Mouse (Mus musculus) embryonic facial prominence, embryonic 14.5 days (tissue): ENCODE data around the gene Ssb. TPM values are rescaled to one million over a fixed set of nuclear protein-coding genes. Genes with fewer than 3 reads are reported as not detected.

ENCODE experiments used
- ATAC-seq: fragments of 200-750 bp; cut with Nextera tagmentation; 2 replicates; pipeline ENCODE4 v1.8.0; 2017; ENCODE audit warnings: low read depth, moderate number of reproducible peaks, moderate TSS enrichment
- DNase-seq: peaks from one replicate; pipeline ENCODE4 v3.0.0-alpha.2; 2015; ENCODE audit warnings: low spot score
- H3K27ac ChIP-seq: fragments of 300-500 bp; sonication (generic); replicated peaks from 2 replicates; pipeline ENCODE4 v1.5.1; 2014; ENCODE audit warnings: low read depth, mild to moderate bottlenecking, low read length, moderate library complexity
- H3K27me3 ChIP-seq: fragments of 300-500 bp; sonication (generic); replicated peaks from 2 replicates; pipeline ENCODE4 v1.6.1; 2014; ENCODE audit warnings: low read length; ENCODE audit not compliant: control insufficient read depth, insufficient read depth
- H3K36me3 ChIP-seq: fragments of 300-500 bp; sonication (generic); 2 replicates; pipeline ENCODE4 v1.6.1; 2014; ENCODE audit warnings: low read length, mixed read lengths; ENCODE audit not compliant: control insufficient read depth, insufficient read depth
- H3K4me1 ChIP-seq: fragments of 300-500 bp; sonication (generic); 2 replicates; pipeline ENCODE4 v1.6.1; 2014; ENCODE audit warnings: antibody characterized with exemption, low read length; ENCODE audit not compliant: control insufficient read depth, insufficient read depth
- H3K4me2 ChIP-seq: fragments of 300-500 bp; sonication (generic); 2 replicates; pipeline ENCODE4 v1.6.1; 2014; ENCODE audit warnings: low read depth, mild to moderate bottlenecking, low read length, moderate library complexity, mixed read lengths
- H3K4me3 ChIP-seq: fragments of 300-500 bp; sonication (generic); 2 replicates; pipeline ENCODE4 v1.5.1; 2014; ENCODE audit warnings: low read depth, mild to moderate bottlenecking, low read length
- H3K9ac ChIP-seq: fragments of 300-500 bp; sonication (generic); 2 replicates; pipeline ENCODE4 v1.6.1; 2014; ENCODE audit warnings: low read depth, mild to moderate bottlenecking, low read length, moderate library complexity, mixed read lengths
- H3K9me3 ChIP-seq: fragments of 300-500 bp; sonication (generic); 2 replicates; pipeline ENCODE4 v1.6.1; 2016; ENCODE audit warnings: low read length; ENCODE audit not compliant: control insufficient read depth
- WGBS: fragments of 180-500 bp; shearing (Covaris S2); extraction: QIAGEN DNeasy Blood & Tissue Kit; methylation state at CpG from one replicate; pipeline ENCODE4 v1.1.7; 2014; 5-methylcytosine and 5-hydroxymethylcytosine counted together
- polyA plus RNA-seq: library from polyadenylated mRNA; unstranded; fragments of >200 nt; fragmentation: Nextera tagmentation; extraction: Ambion mirVana; gene quantifications from 2 replicates; pipeline ENCODE4 v1.2.1, GENCODE M21; 2014

The Ssb gene
- 293 and 303 TPM in 2 replicates for polyA plus RNA-seq

DNA sequence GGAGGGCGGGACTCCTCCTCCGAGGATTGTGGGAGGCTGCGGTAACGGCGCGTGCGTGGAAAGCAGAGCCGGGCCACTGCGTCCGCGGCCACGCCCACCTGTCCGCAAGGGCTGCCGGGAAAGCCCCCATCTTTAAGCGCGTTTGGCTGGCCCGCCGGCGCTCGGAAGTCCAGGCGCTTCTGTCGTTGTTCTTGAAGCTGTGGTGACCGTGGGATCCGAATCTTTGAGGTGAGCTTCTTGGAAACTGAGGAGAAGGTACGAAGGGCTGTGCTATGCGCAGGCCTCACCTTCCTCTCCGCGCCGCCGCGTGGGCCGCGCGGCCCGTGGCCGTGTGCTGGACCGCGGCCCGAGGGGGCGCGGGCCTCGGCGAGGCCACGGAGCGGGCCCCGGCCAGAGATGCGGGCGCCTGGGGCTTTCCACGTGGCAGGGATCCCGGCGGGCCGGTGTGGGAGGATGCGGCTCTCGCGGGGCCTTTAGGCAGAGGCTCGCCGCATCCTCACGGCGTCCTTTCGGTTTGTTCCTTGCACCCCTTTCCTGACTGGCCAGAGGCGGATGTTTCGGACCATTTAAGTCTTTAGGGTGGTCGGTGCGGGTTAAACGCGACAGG is at the start of gene Ssb:
Gene Ssb (plus strand): TSS at position 78 of the 607 bp plus-strand sequence.
- peak within 1 kb of the TSS; percentile 99 for H3K9ac ChIP-seq
- H3K27me3 ChIP-seq = no peaks in the 10 kb centered on the region
- peak; percentile 97 for DNase-seq
- peak within 1 kb of the TSS; percentile 94 for H3K27ac ChIP-seq
- ATAC-seq = peak; percentile 97
- H3K36me3 ChIP-seq = peaks cover 23% of the 10 kb centered on the region
- H3K4me1 ChIP-seq = peaks cover 7% of the 10 kb centered on the region; the same call in 1 of the 2 replicates
- peak within 1 kb of the TSS; percentile 67 for H3K4me2 ChIP-seq
- under 1% methylated on average over 34 of the region's 66 CpGs for WGBS
- H3K4me3 ChIP-seq = peak within 1 kb of the TSS; percentile 100
- H3K9me3 ChIP-seq = no peaks in the 10 kb centered on the region

DNA sequence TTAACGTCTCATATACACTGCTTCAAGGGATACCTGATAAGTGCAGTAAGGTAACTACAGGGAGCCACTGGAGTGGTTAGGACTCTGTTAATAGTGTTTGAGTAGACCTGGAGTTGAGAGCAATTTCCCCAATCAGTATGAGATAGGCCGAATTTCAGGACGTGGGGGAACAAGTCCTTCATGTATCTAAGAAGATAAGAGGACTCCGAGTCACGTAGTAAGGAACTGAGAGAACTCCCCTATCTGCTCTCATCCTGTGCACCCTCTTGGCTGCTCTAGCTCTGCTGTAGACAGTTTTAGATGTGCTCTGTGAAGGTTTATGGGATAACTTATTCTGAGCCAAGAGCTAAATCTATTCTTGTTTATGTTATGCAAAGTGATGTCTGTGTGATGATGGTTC is 44.8 kb upstream of the Ssb start:
- ATAC-seq (no peak), DNase-seq (no peak)
- Histone ChIP-seq H3K4me2 (no peak overlapping the region), H3K36me3 (no peaks in the 10 kb centered on the region), H3K27me3 (no peaks in the 10 kb centered on the region), H3K9me3 (no peaks in the 10 kb centered on the region), H3K27ac (no peak overlapping the region), H3K4me3 (no peak overlapping the region), H3K4me1 (peaks cover 2% of the 10 kb centered on the region; the same call in 1 of the 2 replicates), H3K9ac (no peak overlapping the region)
- WGBS = 81% methylated on average over 5 of the region's 5 CpGs

DNA sequence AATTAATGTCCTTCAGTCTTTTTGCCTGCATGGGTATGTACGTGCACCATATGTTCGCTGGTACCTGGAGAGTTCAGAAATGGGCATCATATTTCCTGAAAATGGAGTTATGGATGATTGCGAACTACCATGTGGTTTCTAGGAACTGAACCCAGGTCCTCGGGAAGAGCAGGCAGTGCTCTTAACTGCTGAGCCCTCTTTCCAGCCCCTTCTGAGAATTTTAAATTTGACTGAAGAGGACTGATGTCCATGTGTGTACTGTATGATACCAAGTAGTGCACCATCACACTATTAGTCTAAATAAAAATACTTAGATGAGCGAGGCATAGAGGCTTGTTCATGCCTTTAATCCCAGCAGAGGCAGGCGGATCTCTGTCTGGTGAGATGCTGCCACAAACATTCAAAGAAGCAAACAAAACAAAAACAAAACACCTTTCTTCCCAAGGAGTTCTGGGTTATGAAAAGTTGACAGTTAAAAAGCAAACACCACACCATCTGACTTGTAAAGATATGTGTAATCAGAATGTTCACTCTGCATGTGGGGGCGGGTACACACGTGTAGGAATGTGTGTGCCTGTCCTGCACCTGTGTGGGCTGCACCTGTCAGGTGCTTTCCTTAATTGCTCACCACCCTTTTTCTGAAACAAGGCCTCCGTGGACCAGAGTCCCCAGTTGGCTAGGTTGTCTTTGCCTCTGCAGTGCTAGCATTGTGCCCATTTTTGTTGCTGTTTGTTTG is 42.8 kb upstream of the Ssb start:
- Histone ChIP-seq H3K9me3 (no peaks in the 10 kb centered on the region), H3K27ac (no peak overlapping the region), H3K4me1 (peaks cover 4% of the 10 kb centered on the region; the same call in 1 of the 2 replicates), H3K36me3 (no peaks in the 10 kb centered on the region), H3K4me3 (no peak overlapping the region), H3K4me2 (no peak overlapping the region), H3K27me3 (no peaks in the 10 kb centered on the region), H3K9ac (no peak overlapping the region)
- DNase-seq (no peak), ATAC-seq (no peak)
- 75% methylated on average over 9 of the region's 9 CpGs for WGBS

DNA sequence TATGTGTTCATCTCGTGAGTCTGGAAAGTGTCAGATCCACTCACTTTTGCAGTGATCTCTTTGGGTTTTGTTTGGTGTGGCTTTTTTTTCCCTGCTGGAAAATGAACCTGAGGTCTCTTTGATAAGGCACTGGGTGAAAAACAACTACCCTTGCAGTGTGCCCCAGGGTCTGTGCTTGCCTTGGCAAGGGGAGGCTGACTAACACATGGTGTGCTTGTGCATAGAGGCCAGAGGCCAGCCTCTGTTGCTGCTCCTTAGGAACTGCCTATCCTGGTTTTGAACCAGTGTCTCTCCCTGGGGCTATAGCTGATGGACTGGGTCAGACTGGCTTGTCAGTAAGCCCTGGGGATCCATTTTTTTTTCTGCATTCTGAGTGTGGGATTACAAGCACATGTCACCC is 41.2 kb upstream of the Ssb start:
- H3K36me3 ChIP-seq = no peaks in the 10 kb centered on the region
- no peak overlapping the region for H3K9ac ChIP-seq
- no peak overlapping the region for H3K4me2 ChIP-seq
- H3K4me1 ChIP-seq = peaks cover 9% of the 10 kb centered on the region
- no peaks in the 10 kb centered on the region for H3K27me3 ChIP-seq
- DNase-seq (no peak), ATAC-seq (no peak)
- WGBS = 68% methylated on average over 1 of the region's 1 CpGs
- H3K9me3 ChIP-seq = no peaks in the 10 kb centered on the region
- no peak overlapping the region for H3K4me3 ChIP-seq
- H3K27ac ChIP-seq = no peak overlapping the region

DNA sequence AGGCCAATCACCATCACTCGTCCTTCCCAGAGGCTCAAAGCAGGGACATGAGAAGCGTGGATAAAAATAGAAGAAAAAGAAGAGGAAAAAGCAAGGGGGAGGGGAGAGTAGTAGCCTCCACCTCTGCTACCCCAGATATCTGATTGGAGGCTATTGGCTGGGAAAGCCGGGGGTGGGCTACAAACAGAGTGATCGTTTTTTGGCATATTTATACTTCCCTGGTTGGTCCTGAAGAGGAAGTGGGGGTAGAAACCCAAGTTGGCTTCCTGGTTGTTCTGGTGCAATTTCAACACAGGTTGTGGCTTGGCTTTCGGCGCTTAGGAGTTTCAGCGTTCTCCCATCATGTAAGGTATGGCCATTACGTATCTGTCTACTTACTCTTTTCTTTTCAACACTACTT is 39.7 kb upstream of the Ssb start, which contains the start of gene Klhl23:
Gene Klhl23 (plus strand): TSS at position 234 of the 400 bp plus-strand sequence.
- Histone ChIP-seq H3K4me3 (peak within 1 kb of the TSS; percentile 89), H3K27me3 (no peaks in the 10 kb centered on the region), H3K9ac (peak within 1 kb of the TSS; percentile 95), H3K27ac (peak within 1 kb of the TSS; percentile 96), H3K36me3 (peaks cover 10% of the 10 kb centered on the region; the same call in 1 of the 2 replicates), H3K9me3 (no peaks in the 10 kb centered on the region), H3K4me2 (peak within 1 kb of the TSS; percentile 72), H3K4me1 (peaks cover 9% of the 10 kb centered on the region)
- DNase-seq (peak; percentile 64), ATAC-seq (no peak)
- 10% methylated on average over 8 of the region's 8 CpGs for WGBS

DNA sequence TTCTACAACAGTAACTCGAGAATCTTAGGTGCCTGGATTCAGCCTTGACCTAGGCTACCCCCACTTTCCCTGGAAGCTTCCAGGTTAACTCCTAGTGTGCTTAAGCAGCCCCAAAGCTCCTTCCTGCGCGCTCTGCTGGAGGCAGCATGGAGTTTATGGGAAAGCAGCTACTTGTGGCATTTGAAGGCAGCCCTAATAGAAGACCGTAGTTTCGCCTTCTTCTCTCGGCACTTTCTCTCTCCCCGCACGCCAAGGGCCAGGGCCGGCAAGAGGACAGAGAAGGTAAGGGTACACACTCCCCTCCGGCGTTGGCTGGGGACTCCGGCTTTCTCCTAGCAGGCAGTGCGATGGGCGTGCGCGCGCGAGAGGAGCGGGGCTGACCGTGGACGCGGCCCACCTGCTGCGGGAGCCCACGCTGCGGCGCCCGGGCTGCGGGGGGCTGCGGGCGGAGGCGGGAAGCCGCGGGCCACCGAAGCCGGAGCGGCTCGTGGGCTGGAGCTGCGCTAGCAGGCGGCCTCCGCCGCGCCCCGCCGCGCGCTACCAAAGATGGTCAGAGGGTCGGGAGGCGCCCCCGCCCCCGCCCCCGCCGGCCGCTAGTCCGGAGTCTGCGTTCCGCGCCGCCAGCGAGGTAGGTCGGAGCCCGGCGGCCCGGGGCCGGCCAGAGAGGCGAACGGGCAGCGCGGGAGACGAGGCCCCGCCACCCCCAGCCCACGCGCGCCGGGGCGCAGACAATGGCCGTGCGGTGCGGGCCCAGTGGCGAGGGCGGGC is 38.8 kb upstream of the Ssb start:
- WGBS = 0% methylated on average over 22 of the region's 80 CpGs

DNA sequence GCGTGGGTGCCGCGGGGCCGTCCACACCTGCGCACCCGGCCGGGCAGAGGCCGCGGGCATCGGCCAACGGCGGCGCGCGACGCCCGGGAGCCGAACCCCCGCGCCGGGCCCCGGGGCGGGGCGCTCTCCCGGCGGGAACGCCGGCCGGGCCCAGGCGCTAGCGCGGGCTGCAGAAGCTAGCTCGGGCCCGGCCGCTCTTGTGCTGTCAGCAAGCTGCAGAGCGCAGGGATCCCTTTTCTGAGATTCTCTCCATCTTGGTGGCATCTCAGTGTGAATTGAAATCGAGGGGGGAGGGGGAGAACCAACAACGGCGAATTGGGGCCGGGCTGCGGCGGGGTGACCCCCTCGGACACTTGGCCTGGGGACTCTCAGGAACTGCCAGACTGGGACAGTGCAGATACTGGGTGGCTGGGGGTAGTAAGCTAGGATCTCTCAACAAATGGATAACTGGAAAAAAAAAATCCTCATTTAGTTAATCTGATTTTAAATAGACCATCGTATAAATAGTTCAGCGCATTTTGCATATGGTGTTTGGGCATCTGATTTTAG is 38.2 kb upstream of the Ssb start:
- peak; percentile 84 for ATAC-seq

More for the DNA sequence above, 38.8 kb upstream of the Ssb start:
- peaks cover 9% of the 10 kb centered on the region for H3K4me1 ChIP-seq
- H3K36me3 ChIP-seq = peaks cover 13% of the 10 kb centered on the region; the same call in 1 of the 2 replicates
- H3K4me3 ChIP-seq = peak overlapping the region; percentile 89
- no peaks in the 10 kb centered on the region for H3K9me3 ChIP-seq
- peak overlapping the region; percentile 96 for H3K27ac ChIP-seq
- DNase-seq = peak; percentile 80
- H3K9ac ChIP-seq = peak overlapping the region; percentile 95
- H3K27me3 ChIP-seq = no peaks in the 10 kb centered on the region
- peak; percentile 76 for ATAC-seq
- H3K4me2 ChIP-seq = peak overlapping the region; percentile 72

DNA sequence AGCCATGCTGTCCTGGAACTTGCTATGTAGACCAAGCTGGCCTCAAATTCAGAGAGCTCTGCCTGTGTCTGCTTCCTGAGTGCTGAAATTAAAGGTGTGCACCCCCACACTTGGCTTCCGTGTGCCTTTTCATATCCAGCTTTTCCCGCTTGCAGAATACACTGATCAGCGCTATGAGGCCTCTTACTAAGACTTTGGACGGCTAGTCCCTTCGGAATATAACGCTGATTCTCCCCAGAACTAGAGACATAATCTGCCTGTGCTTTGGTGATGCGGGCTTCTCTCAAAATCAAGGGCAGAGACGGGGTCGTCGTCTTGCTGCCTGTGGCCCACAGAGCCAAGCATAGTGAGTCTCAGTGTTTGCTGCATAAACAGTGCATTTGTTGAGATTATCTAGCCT is 35.5 kb upstream of the Ssb start:
- Histone ChIP-seq H3K27me3 (no peaks in the 10 kb centered on the region), H3K4me2 (no peak overlapping the region), H3K9me3 (no peaks in the 10 kb centered on the region), H3K4me3 (no peak overlapping the region), H3K27ac (no peak overlapping the region), H3K4me1 (peaks cover 9% of the 10 kb centered on the region), H3K36me3 (peaks cover 40% of the 10 kb centered on the region), H3K9ac (no peak overlapping the region)
- WGBS = 73% methylated on average over 10 of the region's 10 CpGs
- ATAC-seq (no peak), DNase-seq (no peak)

More for the DNA sequence above, 38.2 kb upstream of the Ssb start:
- H3K27me3 ChIP-seq = no peaks in the 10 kb centered on the region
- H3K4me3 ChIP-seq = peak overlapping the region; percentile 89
- DNase-seq = peak; percentile 79
- 4% methylated on average over 21 of the region's 45 CpGs for WGBS
- no peaks in the 10 kb centered on the region for H3K9me3 ChIP-seq
- H3K4me1 ChIP-seq = peaks cover 9% of the 10 kb centered on the region
- H3K36me3 ChIP-seq = peaks cover 16% of the 10 kb centered on the region
- H3K27ac ChIP-seq = peak overlapping the region; percentile 96
- peak overlapping the region; percentile 95 for H3K9ac ChIP-seq
- peak overlapping the region; percentile 72 for H3K4me2 ChIP-seq
